Mouse (Mus musculus): ENCODE data around the gene Tkfc.
"Not testable (repeated sequence)": the region's sequence is repeated elsewhere in the genome, so short reads cannot be mapped to it uniquely, and the experiment has no call there.

The Tkfc gene

DNA sequence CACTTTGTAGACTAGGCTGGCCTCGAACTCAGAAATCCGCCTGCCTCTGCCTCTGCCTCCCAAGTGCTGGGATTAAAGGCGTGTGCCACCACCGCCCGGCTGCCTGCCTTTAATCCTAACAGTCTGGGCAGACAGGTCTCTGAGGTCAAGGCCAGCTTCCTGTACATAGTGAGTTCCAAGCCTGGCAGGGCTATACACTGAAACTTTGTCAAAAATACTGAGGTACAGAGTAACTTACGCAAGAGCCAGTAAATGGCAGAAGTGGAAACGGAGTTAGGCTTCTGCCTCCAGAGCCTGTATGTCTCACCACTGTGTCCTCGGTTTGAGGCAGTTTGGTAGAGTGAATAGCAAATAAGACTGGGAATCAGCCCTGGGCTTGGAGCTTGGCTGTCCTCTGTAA is 18.2 kb downstream of the Tkfc start:
- no peak for DNase-seq (ENCODE audit: low spot score)

DNA sequence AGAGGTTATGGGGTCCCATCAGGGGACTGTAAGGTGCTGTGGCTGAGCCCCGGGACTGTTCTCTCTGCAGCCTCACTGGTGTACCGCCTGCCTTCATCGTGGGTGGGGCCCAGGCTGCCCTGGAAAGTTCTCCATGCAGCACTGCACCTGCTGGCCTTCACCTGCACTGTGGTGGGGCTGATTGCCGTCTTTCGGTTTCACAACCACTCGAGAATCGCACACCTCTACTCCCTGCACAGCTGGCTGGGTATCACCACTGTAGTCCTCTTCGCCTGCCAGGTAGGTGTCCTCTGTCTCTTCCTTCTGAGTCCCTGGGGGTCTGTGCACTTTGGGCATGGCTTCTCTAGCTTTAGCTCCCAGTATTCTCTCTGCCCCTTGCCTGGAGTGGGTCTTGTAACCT is 20.3 kb downstream of the Tkfc start:
- DNase-seq (ENCODE audit: low spot score), result no peak

DNA sequence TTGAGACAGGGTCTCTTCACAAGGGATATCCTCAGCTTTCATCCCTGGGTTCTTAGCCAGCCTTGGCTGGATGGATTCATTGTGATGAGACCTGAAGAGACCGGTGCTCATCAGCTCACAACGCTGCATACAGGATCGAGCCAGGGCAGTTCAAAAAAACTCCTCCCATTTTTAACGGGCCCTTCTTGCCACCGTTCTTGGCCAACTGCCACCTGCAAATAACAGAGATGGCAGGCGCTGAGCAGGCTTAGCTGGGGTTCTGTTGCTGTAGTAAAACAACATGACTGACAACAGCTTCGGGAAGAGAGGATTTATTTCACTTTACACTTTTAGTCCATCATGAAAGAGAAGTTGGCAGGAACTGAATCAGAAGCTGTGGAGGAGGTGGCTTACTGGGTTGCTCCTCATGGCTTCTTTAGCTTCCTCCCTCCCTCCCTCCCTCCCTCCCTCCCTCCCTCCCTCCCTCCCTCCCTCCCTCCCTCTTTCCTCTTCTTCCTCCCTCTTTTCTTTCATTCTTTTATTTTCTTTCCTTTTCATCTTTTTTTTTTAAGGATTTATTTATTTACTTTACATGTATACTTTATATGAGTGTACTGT is 21.8 kb downstream of the Tkfc start:
- no peak for DNase-seq (ENCODE audit: low spot score)

DNA sequence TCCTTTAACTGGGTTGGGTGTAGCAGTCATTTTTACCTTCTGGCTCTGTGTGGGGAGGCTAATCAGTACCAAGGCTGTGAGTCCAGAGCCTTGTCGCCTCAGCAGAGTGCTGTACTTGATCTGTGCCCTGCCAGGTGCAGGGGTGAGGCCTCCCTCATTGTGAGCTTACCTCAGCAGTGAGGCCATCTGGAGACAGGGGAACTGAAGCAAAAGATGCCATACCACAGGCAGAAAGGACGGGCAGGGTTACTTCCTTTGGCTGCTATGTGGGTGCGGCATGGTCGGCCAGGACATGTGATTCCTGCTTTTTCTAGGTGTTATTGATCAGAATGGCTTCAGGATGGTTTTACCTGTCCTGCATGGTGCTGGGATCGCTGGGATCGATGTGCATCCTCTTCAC is 23.5 kb downstream of the Tkfc start:
- no peak for DNase-seq (ENCODE audit: low spot score)

DNA sequence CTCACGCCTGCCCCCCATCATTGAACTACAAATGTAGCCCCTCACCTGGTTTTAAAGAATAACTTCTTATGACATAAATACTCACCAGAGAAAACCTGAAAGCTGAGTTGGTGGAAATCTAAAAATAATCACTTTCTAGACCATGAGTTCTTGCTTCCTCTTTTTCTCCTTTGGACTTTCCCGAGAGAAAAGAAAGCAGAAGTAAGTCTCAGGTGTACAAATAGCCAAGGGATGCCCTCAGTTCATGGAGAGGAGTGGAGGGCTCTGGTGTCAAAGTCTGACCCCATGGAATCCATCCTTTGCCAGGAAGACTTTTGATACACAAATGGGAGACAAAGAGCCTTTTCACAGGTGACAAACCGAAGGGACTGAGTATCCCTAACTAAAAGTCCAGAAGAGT is 24.7 kb downstream of the Tkfc start:
- DNase-seq (ENCODE audit: low spot score), result no peak

DNA sequence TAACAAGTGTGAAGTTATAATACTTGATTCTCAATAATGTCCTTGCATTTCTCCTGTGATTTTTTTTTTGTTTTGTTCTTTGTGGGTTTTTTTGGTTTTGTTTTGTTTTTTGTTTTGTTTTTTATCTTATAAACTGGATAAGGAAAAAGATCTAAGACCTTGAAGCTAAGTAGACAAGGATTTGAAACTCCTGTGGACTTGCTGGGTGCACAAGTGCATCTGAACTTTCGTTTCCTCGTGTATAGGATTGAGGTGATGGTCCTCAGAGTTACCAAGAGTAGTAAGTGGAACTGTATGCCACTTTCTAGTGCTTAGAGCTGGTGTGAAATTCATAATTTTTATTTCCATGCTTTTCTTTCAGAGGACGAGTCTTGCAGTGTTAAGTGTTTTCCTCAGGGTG is 25.4 kb downstream of the Tkfc start:
- DNase-seq (ENCODE audit: low spot score), result no peak

DNA sequence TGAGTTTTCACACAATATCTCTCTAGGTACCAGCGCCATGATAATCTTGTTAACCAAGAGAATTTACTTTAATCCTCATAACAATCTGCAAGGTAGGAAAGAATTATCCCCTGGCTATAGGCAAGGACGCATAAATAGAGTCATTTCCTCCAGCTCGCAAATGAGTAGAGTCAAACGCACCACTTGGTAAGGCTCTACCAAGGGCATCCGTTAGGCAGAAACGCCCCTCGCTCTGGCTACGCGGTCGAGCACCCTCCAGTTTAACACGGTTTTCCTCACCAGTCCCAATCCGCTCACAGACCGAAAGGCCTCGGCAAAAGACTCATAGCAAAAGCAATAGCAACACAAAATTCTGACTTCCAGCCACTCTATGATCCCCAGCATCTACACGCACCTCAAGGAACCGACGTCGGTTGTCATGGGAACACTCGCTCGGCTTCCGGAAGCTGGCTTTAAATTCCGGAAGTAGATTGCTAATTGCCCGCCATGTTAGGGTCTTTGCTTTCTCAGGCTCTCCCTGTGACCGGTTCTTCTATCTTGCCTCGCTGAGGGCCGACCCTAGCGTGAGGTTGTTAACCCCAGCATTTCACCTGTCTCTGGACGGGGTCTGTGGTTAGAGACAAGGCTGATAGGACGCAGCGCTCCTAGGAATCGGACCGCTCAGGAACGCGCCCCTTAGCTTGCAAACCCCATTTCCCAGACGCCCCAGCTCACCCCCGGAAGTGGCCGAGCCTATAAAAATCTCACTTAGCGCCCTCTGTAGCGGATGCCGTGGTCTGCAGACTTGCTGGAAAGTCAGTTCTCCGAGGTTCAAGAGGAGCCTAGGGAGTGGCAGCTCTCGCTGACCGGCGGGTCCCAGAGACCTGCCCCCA is 28.5 kb downstream of the Tkfc start, which contains the start of the genes Cyb561a3 and Tmem138:
TSS of gene Cyb561a3 (plus strand) at position 483 of the 872 bp plus-strand sequence.
TSS of gene Tmem138 (minus strand) at position 673 of the 872 bp plus-strand sequence.
- DNase-seq (ENCODE audit: low spot score), result peak; percentile 90

DNA sequence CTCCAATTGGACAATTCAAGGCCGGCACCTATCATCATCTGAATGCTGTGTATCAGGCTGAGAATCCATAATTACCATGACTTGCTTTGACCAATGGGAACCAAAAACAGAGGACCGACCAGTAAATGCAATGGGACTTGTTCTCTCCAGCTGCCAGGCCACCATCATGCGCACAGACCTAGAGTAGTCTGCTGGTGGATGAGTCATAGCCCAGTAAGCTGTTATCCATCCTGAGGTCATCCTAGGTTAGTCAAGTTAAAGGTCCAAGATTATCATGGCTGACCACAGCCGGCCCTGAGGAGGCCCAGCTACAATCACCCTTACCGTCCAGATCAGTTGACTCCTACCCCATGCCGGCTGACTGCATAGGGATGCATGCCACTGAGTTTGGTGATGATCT is 35.8 kb downstream of the Tkfc start:
- DNase-seq (ENCODE audit: low spot score), result no peak

DNA sequence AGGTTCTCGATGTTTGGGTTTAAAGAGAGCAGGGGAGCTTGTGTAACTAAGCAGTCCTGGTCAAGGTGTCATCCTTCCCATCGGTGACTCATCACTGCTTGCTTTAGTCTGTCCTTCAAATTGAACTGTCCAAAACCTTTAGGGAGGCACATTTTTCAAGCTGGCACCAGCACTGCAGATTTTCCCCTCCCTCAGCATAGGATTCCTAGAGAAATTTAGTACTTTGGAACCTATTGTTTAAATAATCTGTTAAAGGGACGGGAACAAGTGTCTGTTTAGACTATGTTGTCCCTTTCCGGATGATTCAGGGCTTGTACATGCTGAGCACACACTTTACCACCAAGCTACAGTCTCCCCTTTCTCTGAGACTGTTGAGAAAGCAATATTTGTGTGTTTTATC is 40.2 kb downstream of the Tkfc start:
- no peak for DNase-seq (ENCODE audit: low spot score)

DNA sequence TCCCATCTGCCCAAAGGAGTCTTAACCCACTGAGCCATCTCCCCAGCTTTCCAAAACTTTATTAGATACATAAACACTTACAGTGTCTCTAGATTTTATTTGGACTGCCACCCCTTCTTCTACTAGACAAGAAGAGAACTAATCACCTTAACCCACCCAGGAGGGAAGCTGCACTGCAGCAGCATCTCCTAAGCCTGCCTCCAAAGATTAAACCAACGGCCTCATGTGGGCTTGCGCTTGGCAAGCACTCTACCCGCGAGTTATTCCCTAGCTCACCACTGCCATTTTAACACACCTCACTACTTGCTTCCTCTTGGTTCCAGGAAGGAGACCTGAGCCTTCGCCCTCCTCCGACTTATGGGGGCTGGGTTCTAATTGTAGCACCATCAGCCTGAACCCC is 41.2 kb downstream of the Tkfc start:
- DNase-seq (ENCODE audit: low spot score), result no peak

DNA sequence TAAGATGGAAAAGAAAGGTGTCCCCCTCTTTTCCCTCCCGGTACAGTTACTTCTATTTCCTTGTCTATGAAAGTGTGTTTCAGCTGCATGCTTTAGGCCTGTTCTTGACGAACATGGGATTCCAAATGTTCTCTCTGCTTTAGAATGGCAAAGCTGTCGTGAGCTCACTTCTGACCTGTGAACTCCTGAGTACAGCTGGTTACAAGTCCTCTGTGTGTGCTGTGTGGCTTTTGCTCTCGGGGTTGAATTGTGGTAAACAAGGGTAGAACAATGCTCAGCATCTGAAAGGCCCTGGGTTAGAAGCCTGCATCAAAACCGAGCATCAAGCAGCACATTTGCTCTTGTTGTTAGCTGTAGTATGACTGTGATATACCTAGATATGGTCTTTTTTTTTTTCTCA is 43.1 kb downstream of the Tkfc start:
- DNase-seq (ENCODE audit: low spot score), result no peak

DNA sequence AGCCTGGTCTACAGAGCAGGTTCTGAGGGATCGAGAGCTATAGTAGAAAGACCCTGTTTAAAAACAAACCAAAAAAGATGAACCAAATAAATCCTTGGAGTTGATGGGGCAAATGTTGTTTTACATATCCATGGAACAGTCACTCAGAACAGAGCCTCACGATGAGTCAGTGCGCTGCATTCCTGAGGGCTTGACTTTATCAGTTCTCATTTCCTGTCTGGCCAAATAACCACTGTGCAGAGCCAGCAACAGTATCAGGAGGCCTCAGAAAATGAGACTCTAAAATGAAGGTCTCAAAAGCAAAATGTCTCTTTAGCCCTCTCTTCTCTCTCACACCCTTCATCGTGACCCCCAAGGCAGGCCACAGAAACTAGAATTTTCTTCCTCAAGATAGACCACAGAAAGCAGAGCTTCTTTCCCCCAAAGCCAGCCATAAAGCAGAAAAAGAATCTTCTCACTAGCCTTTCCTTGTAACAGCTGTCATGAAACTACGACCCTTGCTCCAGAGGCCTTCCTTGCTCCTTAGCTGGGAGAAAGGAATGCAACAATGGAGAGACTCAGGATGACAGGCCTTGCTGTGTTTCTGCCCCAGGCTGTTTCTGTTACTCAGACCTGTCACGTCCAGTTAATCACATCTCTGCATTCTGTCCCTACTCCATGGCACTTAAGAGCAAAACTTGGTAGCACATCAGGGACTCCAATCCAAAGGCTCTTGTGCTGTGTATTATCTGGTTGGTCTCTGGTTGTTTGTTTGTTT is 43.7 kb downstream of the Tkfc start:
- DNase-seq (ENCODE audit: low spot score), result no peak

DNA sequence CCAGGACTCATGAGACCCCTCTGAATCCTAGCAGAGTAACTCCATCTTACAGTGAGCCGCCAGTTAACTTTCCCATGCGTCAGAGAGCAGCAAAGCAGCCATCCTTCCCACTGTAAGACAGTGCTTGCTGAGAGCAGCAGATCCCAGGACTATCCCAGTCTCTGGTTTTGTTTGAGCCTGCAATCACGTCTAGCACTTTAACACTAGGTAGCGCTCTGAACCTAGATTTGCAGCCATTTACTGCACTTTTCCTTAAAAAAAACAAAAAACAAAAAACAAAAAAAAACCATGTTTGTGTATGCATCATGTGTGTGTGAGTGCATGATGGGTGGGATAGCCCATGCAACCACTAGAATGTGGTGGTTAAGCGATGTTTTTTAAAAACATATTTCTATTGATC is 45.3 kb downstream of the Tkfc start:
- no peak for DNase-seq (ENCODE audit: low spot score)

DNA sequence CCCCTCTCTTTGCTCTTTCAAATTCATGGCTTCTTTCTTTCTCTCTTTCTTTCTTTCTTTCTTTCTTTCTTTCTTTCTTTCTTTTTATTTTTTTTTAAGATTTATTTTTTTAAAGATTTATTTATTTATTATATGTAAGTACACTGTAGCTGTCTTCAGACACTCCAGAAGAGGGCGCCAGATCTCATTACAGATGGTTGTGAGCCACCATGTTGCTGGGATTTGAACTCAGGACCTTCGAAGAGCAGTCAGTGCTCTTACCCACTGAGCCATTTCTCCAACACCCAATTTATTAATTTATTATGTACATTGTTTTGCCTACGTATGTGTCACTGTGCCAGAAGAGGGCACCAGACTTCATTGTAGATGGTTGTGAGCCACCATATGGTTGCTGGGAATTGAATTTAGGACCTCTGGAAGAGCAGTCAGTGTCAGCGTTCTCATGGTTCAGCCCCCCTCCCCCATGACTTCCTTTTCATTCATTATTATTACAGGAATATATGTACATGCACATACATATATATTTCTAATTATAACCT is 47.5 kb downstream of the Tkfc start:
- not testable (repeated sequence) for DNase-seq (ENCODE audit: low spot score)

DNA sequence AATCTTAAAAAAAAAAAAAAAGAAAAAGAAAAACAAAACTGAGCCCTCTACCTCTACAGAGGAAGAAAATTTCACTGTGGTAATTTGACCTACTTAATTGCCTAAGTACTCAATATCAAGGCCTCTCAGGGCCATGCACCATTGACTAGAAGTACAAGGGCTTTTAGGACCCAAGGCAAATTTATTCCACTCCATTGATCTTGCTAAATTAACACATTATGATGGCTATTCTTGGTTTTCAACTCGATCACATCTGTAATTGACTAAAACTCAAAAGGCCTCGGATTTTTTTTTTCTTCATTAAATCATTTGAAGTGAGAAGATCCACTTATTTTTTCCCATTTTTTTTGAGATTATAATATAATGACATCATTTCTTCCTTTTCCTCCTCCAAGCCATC is 48.0 kb downstream of the Tkfc start:
- DNase-seq (ENCODE audit: low spot score), result no peak

DNA sequence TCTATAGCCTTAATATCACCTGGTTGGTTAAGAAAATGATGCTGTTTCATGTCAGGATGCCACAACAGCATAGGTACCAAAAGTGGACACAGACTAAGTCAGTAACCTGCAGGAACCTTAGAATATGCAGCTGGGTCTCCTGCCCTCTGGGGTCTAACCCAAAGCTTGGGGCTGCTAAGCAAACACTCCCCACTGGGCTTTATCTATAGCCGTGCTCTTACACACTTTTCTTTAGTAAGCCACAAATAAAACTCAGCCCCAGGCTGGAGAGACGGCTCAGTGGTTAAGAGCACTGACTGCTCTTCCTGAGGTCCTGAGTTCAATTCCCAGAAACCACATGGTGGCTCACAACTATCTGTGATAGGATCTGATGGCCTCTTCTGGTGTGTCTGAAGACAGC is 48.5 kb downstream of the Tkfc start:
- DNase-seq (ENCODE audit: low spot score), result no peak

DNA sequence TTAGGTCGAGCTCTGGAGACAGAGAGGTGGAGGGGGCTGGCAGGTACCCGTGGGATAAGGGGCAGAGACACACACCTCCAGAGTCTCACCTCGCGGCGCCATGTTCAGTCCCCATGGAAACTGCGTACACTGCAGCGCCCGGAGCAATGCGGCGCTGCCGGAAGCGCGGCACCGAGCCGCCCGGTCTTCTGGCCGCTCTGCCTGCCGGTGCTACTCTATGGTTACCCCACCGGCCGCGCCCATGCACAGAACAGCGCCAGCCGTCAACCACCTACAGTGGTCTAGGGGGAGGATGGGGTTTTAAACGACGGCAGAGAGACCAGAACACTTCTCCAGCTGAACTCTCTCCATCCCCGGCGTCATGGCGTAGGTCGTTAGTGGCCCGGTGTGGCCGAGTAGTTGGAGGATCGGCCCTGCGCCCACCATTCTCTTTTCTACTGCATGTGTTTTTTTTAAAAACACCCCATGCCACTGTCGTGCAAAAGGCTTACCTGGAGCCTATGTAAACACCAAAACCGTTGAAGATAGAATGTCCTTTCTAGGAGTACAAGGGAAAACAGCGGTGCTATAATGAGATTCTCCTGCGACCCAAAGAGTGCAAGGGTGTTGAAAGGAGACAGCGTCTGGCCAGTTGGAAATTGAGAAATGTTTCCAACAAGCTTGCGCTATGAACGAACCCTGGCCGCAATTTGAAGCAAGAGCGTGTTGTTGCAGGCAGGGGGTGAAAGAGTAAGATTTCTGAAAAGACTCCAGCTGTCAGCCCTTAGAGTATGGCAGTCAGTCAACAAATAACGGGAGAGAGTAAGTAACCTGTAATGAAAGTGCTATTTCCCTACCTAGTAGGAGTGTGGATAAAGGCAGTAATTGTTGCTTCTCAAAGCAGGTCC is 49.6 kb downstream of the Tkfc start, which contains the start of gene Tmem216:
TSS of gene Tmem216 (minus strand) at position 615 of the 887 bp plus-strand sequence.
- peak; percentile 85 for DNase-seq (ENCODE audit: low spot score)

DNA sequence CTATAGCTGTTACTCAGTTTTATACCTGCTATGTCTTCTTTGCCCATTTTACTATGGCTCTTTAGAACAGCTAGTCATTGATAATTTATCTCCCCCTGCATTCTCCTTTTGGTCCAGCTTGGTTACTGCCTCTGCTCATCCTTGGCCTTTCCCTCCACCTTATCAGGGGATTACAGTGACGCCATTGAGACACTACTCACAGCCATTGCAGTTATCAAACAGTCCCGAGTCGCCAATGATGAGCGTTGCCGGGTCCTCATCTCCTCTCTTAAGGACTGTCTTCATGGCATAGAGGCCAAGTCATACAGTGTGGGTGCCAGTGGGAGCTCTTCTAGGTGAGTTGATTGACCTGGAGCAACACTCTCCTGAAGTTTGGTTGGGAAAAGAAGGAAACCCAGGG is 66.0 kb downstream of the Tkfc start:
- no peak for DNase-seq (ENCODE audit: low spot score)

All from testis, postnatal 14 days (tissue).